Mouse (Mus musculus) thymus, adult 2 months (tissue): ENCODE measurements around the gene Tm9sf2.

Source experiments
- CTCF ChIP-seq: fragments of 200-500 bp; IDR thresholded peaks from 2 replicates; pipeline ENCODE4 v1.5.1; 2012; ENCODE audit warnings: mild to moderate bottlenecking, control low read depth, low read length, moderate library complexity, borderline replicate concordance; ENCODE audit not compliant: control insufficient read depth, poor library complexity, insufficient read depth; ENCODE audit errors: extremely low read depth
- POLR2A ChIP-seq: fragments of 200-500 bp; IDR thresholded peaks from 2 replicates; pipeline ENCODE4 v1.6.1; 2012; ENCODE audit warnings: mild to moderate bottlenecking, low read length, control low read depth, moderate library complexity; ENCODE audit not compliant: control insufficient read depth, poor library complexity, insufficient read depth; ENCODE audit errors: extremely low read depth

- TF ChIP-seq CTCF (no peak), POLR2A (no peak)
Measured at GRCm38 (mm10) chr14:122068801-122069695, 37.8 kb upstream of the Tm9sf2 start.
